Mouse (Mus musculus) thymus, adult 2 months (tissue): ENCODE measurements around the gene Icosl.

ENCODE experiments used
- CTCF ChIP-seq: fragments of 200-500 bp; IDR thresholded peaks from 2 replicates; pipeline ENCODE4 v1.5.1; 2012; ENCODE audit warnings: mild to moderate bottlenecking, control low read depth, low read length, moderate library complexity, borderline replicate concordance; ENCODE audit not compliant: control insufficient read depth, poor library complexity, insufficient read depth; ENCODE audit errors: extremely low read depth
- POLR2A ChIP-seq: fragments of 200-500 bp; IDR thresholded peaks from 2 replicates; pipeline ENCODE4 v1.6.1; 2012; ENCODE audit warnings: mild to moderate bottlenecking, low read length, control low read depth, moderate library complexity; ENCODE audit not compliant: control insufficient read depth, poor library complexity, insufficient read depth; ENCODE audit errors: extremely low read depth

GRCm38 (mm10) chr10:78069101-78070011 lies at the start of gene Icosl:
- peak; percentile 59; the same call in 1 of the 2 replicates for TF ChIP-seq CTCF
- 0 out of 2 replicates have a peak, but pooled peaks have one; percentile 30 for TF ChIP-seq POLR2A
